Mouse (Mus musculus) brain, embryonic 14.5 days (tissue): ENCODE data around the gene Angptl4.

Source experiments
- CTCF ChIP-seq: fragments of 200-500 bp; IDR thresholded peaks from 2 replicates; pipeline ENCODE4 v1.5.1; 2012; ENCODE audit warnings: inconsistent platforms, mild to moderate bottlenecking, moderate library complexity, borderline replicate concordance; ENCODE audit not compliant: insufficient read depth, insufficient read length; ENCODE audit errors: extremely low read depth
- POLR2A ChIP-seq: fragments of 200-500 bp; IDR thresholded peaks from 2 replicates; pipeline ENCODE4 v1.6.1; 2012; ENCODE audit warnings: mild to moderate bottlenecking, inconsistent platforms, borderline replicate concordance; ENCODE audit not compliant: poor library complexity, insufficient read depth, insufficient read length, severe bottlenecking; ENCODE audit errors: extremely low read depth

- TF ChIP-seq CTCF (no peak), POLR2A (no peak)
Measured at GRCm38 (mm10) chr17:33815399-33815798, 33.8 kb upstream of the Angptl4 start.
